Mouse (Mus musculus) lung, adult 2 months (tissue): ENCODE measurements at regions not wholly inside any gene's neighbourhood (a gene's known extent, or its start where the extent isn't known, plus 50 kb on each side); places are given as distances from the start of the nearest gene placed in this dataset.

Experiments used
- CTCF ChIP-seq: fragments of 200-500 bp; IDR thresholded peaks from 2 replicates; pipeline ENCODE4 v1.5.1; 2011; ENCODE audit warnings: mild to moderate bottlenecking, low read length, control low read depth; ENCODE audit not compliant: insufficient read depth
- POLR2A ChIP-seq: fragments of 200-500 bp; IDR thresholded peaks from 2 replicates; pipeline ENCODE4 v1.6.1; 2011; ENCODE audit warnings: low read depth, mild to moderate bottlenecking, control low read depth, low read length, borderline replicate concordance; ENCODE audit errors: extremely low read depth

DNA sequence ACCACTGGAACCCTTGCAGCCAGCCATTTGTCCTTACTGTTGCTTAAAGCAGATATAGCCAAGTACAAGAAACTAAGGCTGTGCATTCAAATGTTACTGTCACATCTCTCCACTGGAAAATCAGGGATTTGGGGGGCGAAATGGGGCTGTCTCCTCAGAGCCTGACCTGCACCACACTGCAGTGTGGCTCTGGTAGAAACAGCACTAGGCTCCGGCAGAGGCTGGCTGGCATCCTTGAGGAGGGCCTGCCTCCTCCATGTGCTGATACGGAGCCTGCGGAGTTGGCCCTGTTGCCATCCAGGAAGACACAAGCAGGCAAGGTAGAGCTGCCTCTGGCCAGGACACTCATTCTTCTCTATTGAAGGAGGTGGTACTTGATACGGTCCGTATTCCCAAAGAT is 50.4 kb upstream of the Zfp637 start:
- TF ChIP-seq CTCF (no peak), POLR2A (no peak)
